ENCODE assay signal across 13 mouse cellular contexts in genomic region chr2:24490564-24490963, GRCm38 (mm10). TPM values are rescaled to one million over a fixed set of nuclear protein-coding genes. Genes with fewer than 3 reads are reported as not detected.
DNase-seq lines count a peak whose midpoint lies in the region; ATAC-seq and TF ChIP-seq lines count a peak whose summit lies in the region.
"Had no signal": no experiment of that assay in that cellular context is flagged by ENCODE, and none has a peak within 500 bp of the region (broad histone marks: within the 10 kb centered on the region; RNA-seq: fewer than 3 reads in every experiment).

No protein-coding gene starts in this region.

- no peaks in the 10 kb centered on the region for H3K9me3 ChIP-seq in heart, postnatal 0 days (replicated peaks; ENCODE audit: control insufficient read depth, low read length)
- no peaks in the 10 kb centered on the region for H3K9me3 ChIP-seq in intestine, embryonic 16.5 days (ENCODE audit: control insufficient read depth, low read length)
- H3K9me3 ChIP-seq: midbrain, embryonic 13.5 days had no signal

- H3K36me3 ChIP-seq in heart, postnatal 0 days (replicated peaks; ENCODE audit: control insufficient read depth, insufficient read depth, low read length): no peaks in the 10 kb centered on the region
- H3K36me3 ChIP-seq in intestine, embryonic 16.5 days (ENCODE audit: control insufficient read depth, insufficient read depth, low read length): no peaks in the 10 kb centered on the region
- H3K36me3 ChIP-seq: midbrain, embryonic 13.5 days had no signal

- WGBS in heart, postnatal 0 days: 37% methylated on average over 6 of the region's 6 CpGs
- WGBS in intestine, embryonic 16.5 days: 41% methylated on average over 6 of the region's 6 CpGs

- no peaks in the 10 kb centered on the region for H3K27me3 ChIP-seq in heart, postnatal 0 days (ENCODE audit: control insufficient read depth, insufficient read depth, low read length)
- H3K27me3 ChIP-seq in intestine, embryonic 16.5 days (replicated peaks; ENCODE audit: control insufficient read depth, insufficient read depth, low read length): no peaks in the 10 kb centered on the region
- H3K27me3 ChIP-seq: midbrain, embryonic 13.5 days had no signal

- no peak for DNase-seq in heart, postnatal 0 days (ENCODE audit: low spot score)
- no peak for DNase-seq in heart, postnatal 36 days
- peak; percentile 5 for DNase-seq in thymus, postnatal 14 days
- DNase-seq in thymus, postnatal 4 days: no peak
- DNase-seq in left cerebral cortex, postnatal 36 days (ENCODE audit: low spot score in 2 of 2): no peak
- no peak for DNase-seq in adrenal gland, adult (ENCODE audit: inconsistent age in 2 of 2, low spot score in 1 of 2)
- DNase-seq: thymus, adult 18-20 months had no signal

- no peak overlapping the region for H3K9ac ChIP-seq in heart, postnatal 0 days (replicated peaks; ENCODE audit: low read depth, low read length)
- H3K9ac ChIP-seq in intestine, embryonic 16.5 days (ENCODE audit: low read depth, low read length): no peak overlapping the region
- H3K9ac ChIP-seq: midbrain, embryonic 13.5 days had no signal

- intact Hi-C loops in heart, postnatal 36 days (cut with DNase I): loop anchor here (1.0 kb wide), 1 partner anchor 78 kb away; no protein-coding TSS in a partner anchor
- intact Hi-C loops in left cerebral cortex, postnatal 36 days (cut with DNase I): no loop called here

- peak; percentile 57 for TF ChIP-seq CTCF in heart, postnatal 0 days (IDR thresholded peaks at IDR 0.05; ENCODE audit: low read depth)

- no peaks in the 10 kb centered on the region for H3K4me1 ChIP-seq in heart, postnatal 0 days (ENCODE audit: control insufficient read depth, insufficient read depth)
- H3K4me1 ChIP-seq in intestine, embryonic 16.5 days (ENCODE audit: control insufficient read depth, insufficient read depth, low read length): no peaks in the 10 kb centered on the region
- H3K4me1 ChIP-seq: midbrain, embryonic 13.5 days had no signal

- H3K4me3 ChIP-seq in heart, postnatal 0 days (ENCODE audit: low read depth, low read length): no peak overlapping the region
- H3K4me3 ChIP-seq in intestine, embryonic 16.5 days (ENCODE audit: low read length): no peak overlapping the region
- H3K4me3 ChIP-seq: midbrain, embryonic 13.5 days had no signal

- ATAC-seq in heart, postnatal 0 days (ENCODE audit: insufficient read depth, low read depth): no peak
- ATAC-seq in intestine, embryonic 16.5 days: peak; percentile 50
- ATAC-seq in erythroblast, adult 5-6 weeks (replicated peaks; ENCODE audit: low FRiP score, poor library complexity, severe bottlenecking): no peak
- ATAC-seq: inflammation-experienced regulatory T-cells, adult 6 months; midbrain, embryonic 13.5 days had no signal

- H3K27ac ChIP-seq in heart, postnatal 0 days (ENCODE audit: low read depth): no peak overlapping the region
- H3K27ac ChIP-seq in intestine, embryonic 16.5 days (ENCODE audit: low read length): no peak overlapping the region
- H3K27ac ChIP-seq: midbrain, embryonic 13.5 days had no signal

- TF ChIP-seq EP300 in heart, postnatal 0 days (IDR thresholded peaks at IDR 0.05; ENCODE audit: low read depth): no peak

- H3K4me2 ChIP-seq in heart, postnatal 0 days (ENCODE audit: low read depth, low read length): no peak overlapping the region
- no peak overlapping the region for H3K4me2 ChIP-seq in intestine, embryonic 16.5 days (ENCODE audit: low read depth, low read length)
- H3K4me2 ChIP-seq: midbrain, embryonic 13.5 days had no signal

RNA-seq across cellular contexts. Expression of gene Pax8, which starts 15.2 kb away (rescaled TPM):
- not detected in 2 replicates for total RNA-seq in heart, postnatal 0 days (2014; rRNA removed; ENCODE audit: low replicate concordance)
- not detected in 2 replicates for polyA plus RNA-seq in heart, postnatal 0 days (2015; fragmentation: Nextera tagmentation; extraction: Ambion mirVana)
- total RNA-seq in heart, postnatal 36 days (2021): not detected
- 0.92 and 0.99 TPM in 2 replicates for polyA plus RNA-seq in intestine, embryonic 16.5 days (2015; fragmentation: Nextera tagmentation; extraction: Ambion mirVana)
- total RNA-seq in erythroblast, adult 5-6 weeks (2015; ENCODE audit: low replicate concordance): 2.1 TPM in 1 of 2 replicates, not detected in the other
- total RNA-seq in erythroblast, adult 5-6 weeks (2017; ENCODE audit: low replicate concordance): 0.28 and 1.1 TPM in 2 replicates
- not detected for total RNA-seq in left cerebral cortex, postnatal 36 days (2021)
- total RNA-seq: heart, adult 8-10 months had no signal
- polyA plus RNA-seq: inflammation-experienced regulatory T-cells, adult 6 months; limb, embryonic 14.5 days had no signal
